8 mouse cellular contexts compared by ENCODE assay signal in genomic region chr1:189927644-189928043, GRCm38 (mm10). TPM values are rescaled to one million over a fixed set of nuclear protein-coding genes. Genes with fewer than 3 reads are reported as not detected.
DNase-seq lines count a peak whose midpoint lies in the region; ATAC-seq and TF ChIP-seq lines count a peak whose summit lies in the region.

No protein-coding gene starts in this region.

- ATAC-seq in forebrain, embryonic 15.5 days (replicated peaks), result 0 out of 2 replicates have a peak, but pooled peaks have one; percentile 46
- ATAC-seq in hindbrain, postnatal 0 days, result peak; percentile 74
- ATAC-seq in limb, embryonic 14.5 days (ENCODE audit: low FRiP score, low read depth), result peak; percentile 60; the same call in 1 of the 2 replicates

- WGBS in forebrain, embryonic 15.5 days, result 8% methylated on average over 6 of the region's 6 CpGs
- 3% methylated on average over 6 of the region's 6 CpGs for WGBS in hindbrain, postnatal 0 days
- 3% methylated on average over 6 of the region's 6 CpGs for WGBS in limb, embryonic 14.5 days

- H3K4me2 ChIP-seq in forebrain, embryonic 15.5 days (replicated peaks), result no peak overlapping the region
- H3K4me2 ChIP-seq in hindbrain, postnatal 0 days (ENCODE audit: low read depth, low read length), result no peak overlapping the region
- no peak overlapping the region for H3K4me2 ChIP-seq in limb, embryonic 14.5 days (replicated peaks; ENCODE audit: low read depth, low read length, severe bottlenecking)

- no peaks in the 10 kb centered on the region for H3K27me3 ChIP-seq in forebrain, embryonic 15.5 days
- no peaks in the 10 kb centered on the region for H3K27me3 ChIP-seq in hindbrain, postnatal 0 days (ENCODE audit: insufficient read depth, low read length)
- no peaks in the 10 kb centered on the region for H3K27me3 ChIP-seq in limb, embryonic 14.5 days (ENCODE audit: control insufficient read depth, insufficient read depth, low read length)

- peak; percentile 85 for TF ChIP-seq CTCF in hindbrain, postnatal 0 days (IDR thresholded peaks at IDR 0.05; ENCODE audit: low read depth)

- TF ChIP-seq POLR2A in limb, embryonic 14.5 days (IDR thresholded peaks at IDR 0.05; ENCODE audit: borderline replicate concordance, extremely low read depth, insufficient read depth, insufficient read length), result no peak

- peaks cover 8% of the 10 kb centered on the region for H3K4me1 ChIP-seq in forebrain, embryonic 15.5 days
- H3K4me1 ChIP-seq in hindbrain, postnatal 0 days (ENCODE audit: insufficient read depth, low read length), result no peaks in the 10 kb centered on the region; the same call in 1 of the 2 replicates
- H3K4me1 ChIP-seq in limb, embryonic 14.5 days (ENCODE audit: control insufficient read depth, insufficient read depth, low read length), result no peaks in the 10 kb centered on the region

- H3K4me3 ChIP-seq in forebrain, embryonic 15.5 days, result no peak overlapping the region
- H3K4me3 ChIP-seq in hindbrain, postnatal 0 days (ENCODE audit: low read length), result no peak overlapping the region
- H3K4me3 ChIP-seq in limb, embryonic 14.5 days (replicated peaks; ENCODE audit: low read length), result no peak overlapping the region

- H3K36me3 ChIP-seq in forebrain, embryonic 15.5 days, result no peaks in the 10 kb centered on the region
- no peaks in the 10 kb centered on the region for H3K36me3 ChIP-seq in hindbrain, postnatal 0 days (ENCODE audit: insufficient read depth, low read length)
- no peaks in the 10 kb centered on the region for H3K36me3 ChIP-seq in limb, embryonic 14.5 days (ENCODE audit: control insufficient read depth, insufficient read depth, low read length)

- no peak overlapping the region for H3K9ac ChIP-seq in forebrain, embryonic 15.5 days (replicated peaks)
- H3K9ac ChIP-seq in hindbrain, postnatal 0 days (replicated peaks; ENCODE audit: low read length), result no peak overlapping the region
- no peak overlapping the region for H3K9ac ChIP-seq in limb, embryonic 14.5 days (ENCODE audit: low read depth, low read length, severe bottlenecking)

- DNase-seq in CD4-positive helper T cell, adult 2 months (ENCODE audit: low read depth, low spot score), result peak; percentile 44
- DNase-seq in ES-CJ7 (ENCODE audit: low read depth, low spot score), result peak; percentile 81
- DNase-seq in cerebellum, adult 11 months, result peak; percentile 53
- DNase-seq in hindbrain, postnatal 0 days (ENCODE audit: low spot score), result peak; percentile 80
- DNase-seq in limb, embryonic 14.5 days (ENCODE audit: low spot score), result peak; percentile 65
- DNase-seq in natural killer cell, adult 2 months (ENCODE audit: low spot score in 2 of 2), result peak; percentile 17 to 35
- DNase-seq in frontal cortex, postnatal 25 days (ENCODE audit: low spot score in 2 of 2), result no peak

- H3K27ac ChIP-seq in forebrain, embryonic 15.5 days (replicated peaks), result no peak overlapping the region
- no peak overlapping the region for H3K27ac ChIP-seq in hindbrain, postnatal 0 days
- no peak overlapping the region for H3K27ac ChIP-seq in limb, embryonic 14.5 days (replicated peaks; ENCODE audit: low read depth, low read length)

- H3K9me3 ChIP-seq in forebrain, embryonic 15.5 days, result no peaks in the 10 kb centered on the region
- H3K9me3 ChIP-seq in hindbrain, postnatal 0 days (ENCODE audit: low read length), result no peaks in the 10 kb centered on the region
- H3K9me3 ChIP-seq in limb, embryonic 14.5 days (ENCODE audit: control insufficient read depth, low read length), result no peaks in the 10 kb centered on the region

RNA-seq across cellular contexts. Expression of gene Smyd2, which starts 5.5 kb away (rescaled TPM):
- 65.8 and 69.9 TPM in 2 replicates for polyA plus RNA-seq in forebrain, embryonic 15.5 days (2015; fragmentation: Nextera tagmentation; extraction: Ambion mirVana)
- total RNA-seq in hindbrain, postnatal 0 days (2014; rRNA removed), result 52.0 and 61.9 TPM in 2 replicates
- polyA plus RNA-seq in hindbrain, postnatal 0 days (2015; fragmentation: Nextera tagmentation; extraction: Ambion mirVana), result 81.1 and 81.8 TPM in 2 replicates
- 105 and 108 TPM in 2 replicates for polyA plus RNA-seq in limb, embryonic 14.5 days (2012; rRNA removed)
- polyA plus RNA-seq in limb, embryonic 14.5 days (2014; fragmentation: Nextera tagmentation; extraction: Ambion mirVana), result 89.5 and 94.5 TPM in 2 replicates

Comparison
In these comparisons a context has a peak if more than half of its experiments do, and no peak if none do; other contexts are left out.
1. DNase-seq: peak in CD4-positive helper T cell, adult 2 months (single experiment), ES-CJ7 (single experiment), cerebellum, adult 11 months (single experiment), hindbrain, postnatal 0 days (single experiment), limb, embryonic 14.5 days (single experiment) and natural killer cell, adult 2 months (2 of 2); none in frontal cortex, postnatal 25 days (0 of 2).
2. Peak in every context shown above with its lines, with median percentiles within 50 percentile points of each other: ATAC-seq.